Mouse (Mus musculus) layer of hippocampus, adult 8-10 months (tissue): Measurements from ENCODE around the gene Ankrd24. TPM values are rescaled to one million over a fixed set of nuclear protein-coding genes. Genes with fewer than 3 reads are reported as not detected.
A peak's percentile ranks its signal among the peaks of the same experiment; 100 is the strongest.

Source experiments
- DNase-seq, 2 experiments: peaks; one replicate each; pipeline ENCODE4 v3.0.0; 2022; ENCODE audit warnings: low spot score in 2 of 2
- total RNA-seq, 4 experiments: library from RNA; stranded (reverse); gene quantifications; 2 replicates each; pipeline ENCODE4 v1.2.4; 2022

Gene Ankrd24
- total RNA-seq, 4 experiments from 2014 or later: 33.6 to 46.4 (median 40.3) TPM

DNA sequence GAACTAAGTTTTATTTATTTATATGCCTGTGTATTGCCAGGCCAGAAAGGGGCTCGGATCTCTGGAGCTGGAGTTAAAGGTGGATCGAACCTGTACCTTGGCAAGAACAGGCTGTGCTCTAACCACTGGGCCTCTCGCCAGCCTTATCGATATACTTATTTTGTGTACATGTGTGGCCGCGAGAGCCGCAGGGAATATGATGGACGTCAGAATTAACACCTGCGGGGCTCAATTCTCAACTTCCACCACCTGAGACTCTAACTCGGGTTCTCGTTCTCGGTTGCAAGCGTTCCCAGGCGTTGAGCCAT, 22.7 kb upstream of the Ankrd24 start:
- no peak for DNase-seq

DNA sequence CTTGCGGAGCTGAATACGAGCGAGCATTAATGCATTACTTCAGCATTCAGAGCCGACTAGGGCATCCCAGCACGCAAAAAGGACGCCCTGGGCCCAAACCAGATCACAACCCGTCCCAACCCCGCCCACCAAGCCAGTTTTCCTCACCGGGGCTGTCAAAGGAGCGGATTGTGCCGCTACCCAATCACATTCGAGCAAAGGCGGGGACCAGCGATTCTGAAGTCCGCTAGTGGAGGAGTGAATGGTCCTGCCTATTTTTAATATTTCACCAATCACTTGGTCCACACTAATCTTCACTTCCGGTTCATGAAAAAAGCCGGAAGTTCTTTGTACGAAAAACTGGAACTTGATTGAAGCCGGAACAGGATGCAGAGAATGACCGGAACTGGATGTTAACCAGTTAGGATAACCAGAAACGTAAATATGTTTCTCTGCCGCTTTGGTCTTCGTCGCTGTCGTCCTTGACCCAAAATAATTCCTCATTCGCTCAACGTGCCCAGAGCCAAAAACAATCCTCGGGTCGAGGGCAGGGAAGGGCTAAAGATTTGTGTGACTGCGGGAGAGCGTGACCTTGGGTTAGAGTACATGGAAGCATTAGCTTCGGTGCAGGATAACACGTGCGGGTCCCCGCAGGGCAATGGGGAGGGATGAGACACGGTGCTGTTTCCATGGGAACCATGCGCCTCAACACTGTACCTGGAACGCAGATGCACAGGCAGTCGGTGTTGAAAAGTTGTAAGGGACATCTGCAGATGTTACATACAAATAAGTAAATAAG, 22.2 kb upstream of the Ankrd24 start, which contains the start of gene BC025920:
TSS of gene BC025920 (plus strand) at position 297 of the 778 bp plus-strand sequence.
- DNase-seq: peak; percentile 93 to 97

GRCm38 (mm10) chr10:81608308-81608707, 20.0 kb upstream of the Ankrd24 start:
- DNase-seq: no peak

- DNase-seq: no peak
Observed at GRCm38 (mm10) chr10:81612779-81613178, 15.6 kb upstream of the Ankrd24 start.

GRCm38 (mm10) chr10:81615486-81615885, 12.9 kb upstream of the Ankrd24 start:
- peak in 1 of 2 experiments; percentile 67 for DNase-seq

DNA sequence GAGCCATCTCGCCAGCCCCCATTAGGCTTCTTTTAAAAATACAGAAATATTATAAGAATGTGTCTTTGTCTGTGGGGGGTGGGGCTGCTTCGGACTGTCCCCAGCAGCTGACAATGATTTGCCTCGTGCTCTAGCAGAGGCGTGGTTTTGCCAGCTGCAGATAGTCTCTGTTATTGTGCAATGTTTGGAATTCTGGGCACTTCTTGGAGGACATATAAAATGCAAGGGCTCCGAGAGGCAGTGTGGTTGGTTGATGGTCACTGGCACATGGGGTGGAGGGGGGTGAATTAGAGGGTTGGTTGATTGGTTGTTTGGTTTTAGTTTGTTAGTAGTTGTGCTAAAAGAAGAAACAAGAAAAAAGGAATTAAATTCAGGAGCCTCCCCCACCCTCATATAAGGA, 8.4 kb upstream of the Ankrd24 start:
- DNase-seq: no peak

- no peak for DNase-seq
Observed at GRCm38 (mm10) chr10:81620786-81621185, 7.6 kb upstream of the Ankrd24 start.

DNA sequence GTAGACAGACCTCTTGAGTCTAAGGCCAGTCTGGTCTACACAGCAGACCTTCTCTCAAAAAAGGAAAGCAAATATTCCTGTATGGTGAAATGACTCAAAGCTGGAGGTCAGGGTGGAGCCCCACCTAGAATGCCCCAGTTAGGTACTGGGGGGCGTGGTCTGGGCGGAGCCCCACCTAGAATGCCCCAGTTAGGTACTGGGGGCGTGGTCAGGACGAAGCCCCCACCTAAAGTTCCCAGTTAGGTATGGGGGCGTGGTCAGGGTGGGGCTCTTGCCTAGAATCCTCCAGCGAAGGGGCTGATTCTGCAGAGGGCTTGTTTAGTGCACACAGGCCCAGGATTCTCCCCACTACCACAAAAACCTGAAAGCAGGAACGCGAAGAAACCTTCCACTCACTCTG, 4.9 kb upstream of the Ankrd24 start:
- DNase-seq: no peak

DNA sequence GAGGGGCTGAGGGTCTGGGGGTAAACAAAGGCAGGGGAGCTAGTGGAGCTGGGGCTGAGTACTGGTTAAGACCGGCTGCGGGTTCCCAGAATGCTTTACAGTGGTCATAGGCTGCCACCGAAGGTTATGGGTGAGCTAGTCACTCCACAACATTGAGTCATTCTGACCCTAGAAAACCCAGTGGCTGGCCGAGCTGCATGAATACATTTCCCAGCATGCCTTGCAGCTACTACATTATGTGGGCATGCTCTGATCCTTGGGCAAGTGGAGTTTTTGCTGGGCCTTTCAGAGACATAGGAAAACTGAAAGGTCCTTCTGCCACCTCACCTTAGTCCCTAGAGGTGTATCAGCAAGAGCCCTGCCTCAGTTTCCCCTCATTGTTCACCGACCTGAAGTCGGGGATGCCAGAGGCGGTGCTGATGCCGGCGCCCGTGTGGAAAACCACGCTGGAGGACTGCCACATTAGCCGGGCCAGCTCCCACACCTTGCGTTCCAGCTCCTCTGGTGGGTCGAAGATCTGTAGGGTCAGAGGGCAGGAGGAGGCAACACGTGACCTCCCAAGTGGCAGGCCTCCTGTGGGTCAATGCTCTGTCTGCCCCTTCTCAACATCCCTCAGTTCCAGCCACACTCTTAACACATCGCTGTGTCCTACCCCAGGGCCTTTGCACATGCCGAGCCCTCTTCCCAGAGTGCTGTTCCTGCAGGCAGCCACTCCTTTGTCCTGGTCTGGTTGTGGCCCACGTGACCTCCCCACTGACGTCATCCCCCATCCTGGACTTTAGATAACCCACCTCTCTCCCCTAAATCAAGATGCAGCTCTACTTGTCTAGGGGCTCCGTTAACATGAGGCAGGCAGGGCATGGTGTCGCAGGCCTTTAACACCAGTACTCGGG, 2.0 kb upstream of the Ankrd24 start:
- no peak for DNase-seq

DNA sequence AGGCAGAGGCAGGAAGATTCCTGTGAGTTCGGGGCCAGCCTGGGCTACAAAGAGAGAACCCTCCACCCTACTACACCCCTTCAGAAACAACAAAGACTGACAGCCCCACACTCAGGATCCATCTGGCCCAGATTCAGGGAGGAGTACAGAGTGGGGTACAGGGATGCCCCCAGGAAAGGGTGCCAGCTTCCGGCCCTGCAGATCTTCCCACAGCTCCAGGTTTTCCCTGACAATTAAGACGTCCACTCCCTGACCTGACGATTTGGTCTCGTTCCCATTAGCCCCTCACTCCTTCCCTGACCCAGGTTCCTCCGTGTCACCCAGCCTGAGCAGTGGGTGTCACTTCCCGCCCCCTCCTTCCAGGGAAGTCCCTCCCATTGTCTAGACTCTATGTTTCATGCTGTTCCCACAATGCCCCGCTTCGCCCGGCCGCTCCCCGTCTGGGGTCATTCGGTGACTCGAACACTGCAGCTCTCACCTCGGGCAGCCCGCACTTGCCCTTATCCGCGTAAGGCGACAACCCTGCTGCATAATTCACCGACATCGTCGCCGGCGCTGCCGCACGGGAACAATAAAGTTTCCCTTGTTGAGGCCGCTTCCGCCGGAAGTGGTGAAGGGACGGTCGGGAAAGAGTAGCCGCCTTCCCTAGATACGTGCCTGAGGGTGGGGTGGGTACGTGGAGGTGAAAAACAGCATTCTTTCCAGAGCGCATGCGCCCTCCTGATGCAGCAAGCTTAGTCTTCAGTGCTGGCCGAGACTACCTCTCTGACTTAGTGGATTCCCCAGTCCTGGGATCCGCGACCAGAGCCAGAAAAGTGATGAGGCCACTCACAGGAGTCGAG, 1.1 kb upstream of the Ankrd24 start, which contains the start of gene Sirt6:
TSS of gene Sirt6 (minus strand) at position 804 of the 842 bp plus-strand sequence.
- peak; percentile 94 for DNase-seq

DNA sequence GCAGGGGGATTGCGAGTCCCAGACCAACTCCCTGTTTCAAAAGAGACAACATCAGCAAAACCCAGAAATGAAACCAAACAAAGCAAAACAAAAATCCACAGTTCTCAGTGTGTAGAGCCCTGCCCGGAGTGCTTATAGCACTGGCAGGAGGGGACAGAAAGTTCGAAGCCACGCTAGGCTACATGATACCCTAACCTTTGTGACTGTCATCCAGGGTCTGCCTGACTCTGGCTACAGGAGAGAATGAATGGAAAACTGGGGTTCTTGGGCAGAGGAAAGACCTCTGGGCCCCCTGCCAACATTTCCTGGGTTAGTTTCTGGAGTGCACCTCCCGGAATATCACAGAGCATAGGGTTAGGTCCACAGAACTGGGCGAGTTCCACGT, 512 bp upstream of the Ankrd24 start:
- no peak for DNase-seq

DNA sequence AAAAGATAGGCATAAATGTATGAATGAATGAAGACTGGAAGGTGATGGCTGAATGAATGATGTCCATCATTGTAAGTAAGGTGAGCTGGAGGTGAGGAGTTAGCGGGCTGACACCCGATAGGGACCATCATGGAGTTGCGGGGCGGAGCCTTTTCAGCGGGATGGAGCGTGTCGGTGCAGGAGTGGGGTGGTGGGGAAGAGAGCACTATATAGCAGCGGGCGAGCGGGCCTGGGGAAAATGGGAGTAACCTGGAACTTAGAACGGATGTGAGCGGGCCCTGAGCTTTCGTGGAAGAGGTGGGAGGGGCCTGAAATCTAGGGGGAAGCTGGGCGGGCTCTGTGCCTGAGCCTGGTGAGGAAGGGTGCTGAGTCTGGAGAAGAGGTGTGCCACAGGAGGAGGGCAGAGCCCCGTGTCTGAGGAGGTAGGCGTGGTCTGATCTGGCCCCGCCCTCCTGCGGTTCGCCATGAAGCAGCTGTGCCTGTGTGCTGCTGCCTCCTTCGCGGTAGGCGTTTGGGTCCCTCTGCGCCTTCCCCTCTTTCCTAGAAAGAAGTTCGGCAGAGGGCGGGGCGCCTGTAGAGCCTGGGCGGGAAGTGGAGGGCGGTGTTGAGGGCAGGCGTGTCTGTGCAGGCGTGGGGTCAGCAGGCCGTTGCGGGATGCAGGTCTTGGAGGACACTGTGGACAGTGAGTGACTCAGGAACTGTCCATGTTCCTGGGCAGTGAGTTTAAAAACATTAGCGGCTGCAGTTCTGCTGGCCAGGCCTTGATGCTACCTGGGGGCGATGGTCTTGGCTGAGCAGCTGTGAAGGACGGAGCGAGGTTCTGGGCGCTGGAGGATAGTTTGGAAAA, 5.1 kb downstream of the Ankrd24 start:
- peak; percentile 79 to 80 for DNase-seq

DNA sequence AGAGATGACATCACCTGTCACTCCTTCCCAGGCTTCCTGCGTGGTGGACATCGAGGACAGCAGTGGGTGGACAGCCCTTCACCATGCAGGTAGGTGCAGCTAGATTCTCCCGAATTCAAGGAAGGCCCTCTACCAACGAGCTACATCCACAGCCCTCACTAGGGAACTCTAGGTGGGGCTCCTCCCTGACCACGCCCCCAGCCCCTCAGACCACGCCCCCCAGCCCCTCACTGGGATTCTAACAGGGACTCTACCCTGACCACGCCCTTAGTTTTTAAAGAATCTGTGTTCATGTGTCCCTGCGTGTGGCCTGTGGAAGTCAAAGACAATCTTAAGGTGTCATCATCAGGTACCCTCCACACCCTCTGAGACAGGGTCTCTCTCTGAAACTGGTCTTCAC, 8.0 kb downstream of the Ankrd24 start:
- DNase-seq: no peak

- DNase-seq: no peak
Observed at GRCm38 (mm10) chr10:81638101-81638500, 9.8 kb downstream of the Ankrd24 start.

DNA sequence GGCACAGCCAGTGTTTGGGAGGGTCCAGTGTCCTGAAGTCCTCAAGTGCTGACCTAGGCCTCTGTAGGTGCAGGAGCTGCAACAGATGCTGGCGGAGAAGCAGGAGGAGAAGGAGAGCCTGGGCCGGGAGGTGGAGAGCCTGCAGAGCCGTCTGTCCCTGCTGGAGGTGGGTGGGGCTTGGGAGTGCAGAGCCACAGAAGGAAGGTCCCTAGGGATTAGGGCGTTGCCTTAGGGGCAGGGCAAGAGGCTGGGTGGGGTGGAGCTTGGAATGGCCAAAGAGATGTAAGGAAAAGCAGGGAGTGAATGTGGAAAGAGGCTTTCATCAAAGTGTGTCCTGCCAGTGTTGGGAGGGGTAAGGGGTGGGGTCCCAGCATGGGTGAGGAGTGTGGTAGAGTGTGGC, 12.5 kb downstream of the Ankrd24 start:
- peak in 1 of 2 experiments; percentile 20 for DNase-seq

DNA sequence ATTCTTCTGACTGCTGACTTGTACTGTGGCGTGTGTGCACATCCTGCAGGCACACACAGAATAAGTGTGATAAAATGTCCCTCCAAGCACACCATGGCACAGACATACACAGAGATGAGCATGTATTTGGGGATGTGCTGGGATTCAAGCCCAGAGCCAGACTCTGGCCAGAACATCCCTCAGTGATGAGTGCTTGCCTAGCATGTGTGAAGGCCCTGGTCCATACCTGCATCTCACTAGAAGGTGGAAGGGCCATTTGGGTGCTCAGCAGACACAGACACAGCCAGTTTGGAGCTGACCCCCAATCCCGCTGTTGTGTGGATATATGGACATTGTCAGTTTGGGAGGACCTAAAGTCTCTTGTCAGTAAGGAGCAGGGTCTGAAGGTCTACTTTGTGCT, 13.2 kb downstream of the Ankrd24 start:
- peak in 1 of 2 experiments; percentile 4 for DNase-seq

DNA sequence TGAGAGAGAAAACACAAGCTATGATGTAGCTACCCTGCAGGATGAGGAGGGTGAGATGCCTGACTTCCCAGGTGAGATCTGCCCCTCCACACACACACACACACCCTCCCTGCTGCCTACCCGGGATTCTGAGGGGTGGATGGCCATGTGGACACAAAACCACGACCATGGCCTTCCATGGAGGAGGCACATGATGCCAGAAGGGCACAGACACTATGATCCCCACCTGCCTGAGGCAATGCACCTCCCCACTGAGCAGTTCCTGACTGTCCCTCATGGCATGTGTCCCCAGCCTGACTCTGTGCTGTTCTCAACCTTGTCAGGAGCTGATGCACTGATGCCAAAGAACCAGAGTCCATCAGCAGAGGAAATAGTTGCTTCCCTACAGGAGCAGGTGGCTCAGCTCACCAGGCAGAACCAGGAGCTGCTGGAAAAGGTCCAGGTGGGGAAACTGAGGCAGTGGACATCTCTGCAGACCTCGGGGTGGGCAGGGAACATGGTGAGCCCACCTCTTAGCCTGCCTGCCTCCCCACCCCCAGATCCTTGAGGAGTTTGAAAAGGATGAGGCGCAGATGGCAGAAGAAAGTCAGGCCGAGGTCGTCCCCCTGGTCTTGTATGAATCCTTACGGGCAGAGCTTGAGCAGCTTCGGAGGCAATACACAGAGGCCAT, 13.8 kb downstream of the Ankrd24 start:
- DNase-seq: peak in 1 of 2 experiments; percentile 32

DNA sequence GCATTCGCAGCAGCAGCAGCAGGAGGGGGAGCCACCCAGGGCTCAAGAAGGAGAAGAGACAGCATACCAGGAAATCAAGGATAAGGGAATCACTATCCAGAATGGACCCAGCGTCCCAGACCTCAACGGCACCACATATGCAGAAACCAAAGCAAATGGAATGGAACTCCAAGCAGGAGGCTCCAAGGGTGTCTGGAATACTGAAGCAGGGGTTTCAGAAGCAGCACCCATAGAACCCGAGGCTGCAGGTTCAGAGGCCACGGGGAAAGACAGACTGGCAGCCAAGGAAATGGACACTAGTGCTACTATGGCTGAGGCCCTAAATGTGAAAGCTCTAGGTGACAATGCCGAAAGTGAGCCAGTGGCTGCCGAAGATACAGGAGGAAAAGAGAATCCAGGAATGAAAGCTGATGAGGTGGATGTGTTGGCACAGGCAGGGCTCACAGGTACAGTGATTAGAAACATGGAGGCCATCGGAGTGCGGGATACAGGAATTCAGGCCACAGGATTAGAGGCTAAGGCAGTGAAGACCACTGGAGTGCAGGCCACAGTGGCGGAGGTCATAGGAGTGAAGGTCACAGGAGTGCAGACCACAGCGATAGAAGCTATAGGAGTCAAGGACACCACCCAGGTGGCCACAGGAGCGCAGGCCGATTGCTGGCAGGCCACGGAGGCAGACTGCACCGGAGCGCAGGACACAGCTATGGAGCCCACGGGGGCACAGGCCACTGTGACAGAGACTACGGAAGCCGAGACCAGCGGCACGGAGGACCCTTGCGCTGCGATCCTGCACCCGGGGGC, 14.5 kb downstream of the Ankrd24 start:
- DNase-seq: peak in 1 of 2 experiments; percentile 40

DNA sequence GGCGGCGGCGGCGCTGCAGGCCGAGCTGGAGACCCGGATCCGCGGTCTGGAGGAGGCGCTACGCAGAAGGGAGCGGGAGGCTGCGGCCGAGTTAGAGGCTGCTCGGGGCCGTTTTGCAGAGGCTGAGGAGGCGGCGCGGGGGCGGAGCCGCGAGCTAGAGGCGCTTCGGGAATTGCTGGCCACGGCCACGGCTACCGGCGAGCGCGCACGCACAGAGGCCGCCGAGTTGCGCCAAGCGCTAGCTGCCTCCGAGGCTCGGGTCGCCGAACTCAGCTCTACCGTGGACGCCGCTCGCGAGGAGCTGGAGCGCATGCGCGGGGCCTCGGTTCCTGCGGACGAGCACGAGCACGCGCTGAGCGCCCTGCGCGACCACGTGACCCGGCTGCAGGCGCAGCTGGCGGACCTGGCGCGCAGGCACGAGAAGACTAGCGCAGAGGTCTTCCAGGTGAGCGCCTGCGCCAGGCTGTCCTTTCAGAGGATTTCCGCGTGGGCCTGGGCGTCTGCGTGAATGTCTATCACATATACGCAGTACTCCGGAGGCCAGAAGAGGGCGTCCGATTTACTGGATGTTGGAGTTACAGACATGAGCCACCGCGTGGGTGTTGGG, 15.2 kb downstream of the Ankrd24 start:
- peak; percentile 92 to 95 for DNase-seq
